Mouse (Mus musculus) ES-E14 (cell line): Measurements from ENCODE around the gene Ano6.

ENCODE experiments used
- CHD2 ChIP-seq: IDR thresholded peaks from 2 replicates; pipeline ENCODE4 v1.6.1; 2014; ENCODE audit warnings: mild to moderate bottlenecking, low read depth, low read length, inconsistent platforms
- HCFC1 ChIP-seq: IDR thresholded peaks from 2 replicates; pipeline ENCODE4 v1.6.1; 2012; ENCODE audit warnings: low read length, inconsistent platforms, borderline replicate concordance; ENCODE audit not compliant: insufficient read depth
- MAFK ChIP-seq: IDR thresholded peaks from 2 replicates; pipeline ENCODE4 v1.6.1; 2014; ENCODE audit warnings: mild to moderate bottlenecking, low read depth, low read length, inconsistent platforms; ENCODE audit not compliant: insufficient read depth
- ZC3H11A ChIP-seq: IDR thresholded peaks from 2 replicates; pipeline ENCODE4 v1.6.1; 2012; ENCODE audit warnings: low read depth, mild to moderate bottlenecking, inconsistent platforms, low read length, borderline replicate concordance
- ZNF384 ChIP-seq: IDR thresholded peaks from 2 replicates; pipeline ENCODE4 v1.6.1; 2012; ENCODE audit warnings: low read depth, low read length, inconsistent platforms

DNA sequence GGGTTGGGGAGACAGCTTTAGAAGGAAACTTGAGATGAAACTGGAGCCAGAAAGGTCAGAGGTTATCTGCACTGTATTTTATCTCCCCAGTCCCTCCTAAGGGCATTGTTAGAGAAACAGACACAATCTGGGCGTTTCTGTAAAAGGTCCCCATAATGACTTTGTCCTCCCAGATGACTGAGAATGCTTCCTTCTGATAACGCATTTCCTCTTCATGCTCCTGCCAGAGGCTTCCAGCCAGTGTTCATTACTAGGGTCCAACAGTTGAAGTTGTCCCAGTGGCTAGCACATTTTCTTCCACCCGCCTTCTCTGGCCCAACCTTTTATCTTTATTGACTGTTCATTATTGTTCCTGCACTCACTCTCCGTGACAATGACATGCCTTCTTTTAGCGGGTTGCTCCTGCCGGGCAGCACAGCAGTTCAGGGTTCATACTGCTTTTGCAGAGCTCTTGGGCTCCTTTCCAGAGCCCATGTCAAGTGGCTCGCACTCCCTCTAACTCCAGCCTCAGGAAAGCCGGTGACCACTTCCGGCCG, 90.0 kb downstream of the Ano6 start:
- TF ChIP-seq HCFC1 (no peak), CHD2 (no peak), ZNF384 (no peak), ZC3H11A (no peak), MAFK (no peak)
